Mouse (Mus musculus): Measurements from ENCODE around the gene Fam234a. TPM values are rescaled to one million over a fixed set of nuclear protein-coding genes. Genes with fewer than 3 reads are reported as not detected.
"Not testable (repeated sequence)": the region's sequence is repeated elsewhere in the genome, so short reads cannot be mapped to it uniquely, and the experiment has no call there.

The Fam234a gene
- polyA plus RNA-seq, 1 experiment from 2014 or later, result 123 TPM

- no peaks in the 10 kb centered on the region for H3K4me1 ChIP-seq (ENCODE audit: control insufficient read depth, insufficient read depth, low read length)
- no peaks in the 10 kb centered on the region for H3K27me3 ChIP-seq (replicated peaks; ENCODE audit: control insufficient read depth, insufficient read depth, low read length)
- ATAC-seq, result no peak
- 97% methylated on average over 15 of the region's 15 CpGs for WGBS
- H3K9ac ChIP-seq (ENCODE audit: low read depth, low read length), result no peak overlapping the region
- H3K4me3 ChIP-seq (ENCODE audit: low read length), result no peak overlapping the region
- H3K27ac ChIP-seq (ENCODE audit: low read length), result no peak overlapping the region
- H3K36me3 ChIP-seq (ENCODE audit: control insufficient read depth, insufficient read depth, low read length), result peaks cover 25% of the 10 kb centered on the region
- no peaks in the 10 kb centered on the region for H3K9me3 ChIP-seq (ENCODE audit: control insufficient read depth, low read length)
- no peak overlapping the region for H3K4me2 ChIP-seq (ENCODE audit: low read depth, low read length)
Measured at GRCm38 (mm10) chr17:26192481-26193190, 51.4 kb downstream of the Fam234a start.

- not testable (repeated sequence) for H3K27ac ChIP-seq (ENCODE audit: low read length); H3K4me1 ChIP-seq (ENCODE audit: control insufficient read depth, insufficient read depth, low read length); H3K9me3 ChIP-seq (ENCODE audit: control insufficient read depth, low read length); H3K4me3 ChIP-seq (ENCODE audit: low read length); H3K27me3 ChIP-seq (replicated peaks; ENCODE audit: control insufficient read depth, insufficient read depth, low read length); H3K9ac ChIP-seq (ENCODE audit: low read depth, low read length); H3K4me2 ChIP-seq (ENCODE audit: low read depth, low read length); ATAC-seq
- peaks cover 27% of the 10 kb centered on the region for H3K36me3 ChIP-seq (ENCODE audit: control insufficient read depth, insufficient read depth, low read length)
- WGBS, result 89% methylated on average over 7 of the region's 7 CpGs
Measured at GRCm38 (mm10) chr17:26191486-26191885, 52.6 kb downstream of the Fam234a start.

- no peaks in the 10 kb centered on the region for H3K9me3 ChIP-seq (ENCODE audit: control insufficient read depth, low read length)
- no peak overlapping the region for H3K27ac ChIP-seq (ENCODE audit: low read length)
- H3K27me3 ChIP-seq (replicated peaks; ENCODE audit: control insufficient read depth, insufficient read depth, low read length), result no peaks in the 10 kb centered on the region
- H3K4me1 ChIP-seq (ENCODE audit: control insufficient read depth, insufficient read depth, low read length), result no peaks in the 10 kb centered on the region
- 93% methylated on average over 11 of the region's 11 CpGs for WGBS
- ATAC-seq, result no peak
- H3K9ac ChIP-seq (ENCODE audit: low read depth, low read length), result no peak overlapping the region
- H3K36me3 ChIP-seq (ENCODE audit: control insufficient read depth, insufficient read depth, low read length), result peaks cover 37% of the 10 kb centered on the region
- H3K4me3 ChIP-seq (ENCODE audit: low read length), result no peak overlapping the region
- H3K4me2 ChIP-seq (ENCODE audit: low read depth, low read length), result no peak overlapping the region
Measured at GRCm38 (mm10) chr17:26188091-26188805, 55.8 kb downstream of the Fam234a start.

GRCm38 (mm10) chr17:26187592-26187991 is 56.5 kb downstream of the Fam234a start:
- no peak overlapping the region for H3K27ac ChIP-seq (ENCODE audit: low read length)
- H3K4me2 ChIP-seq (ENCODE audit: low read depth, low read length), result no peak overlapping the region
- peaks cover 39% of the 10 kb centered on the region for H3K36me3 ChIP-seq (ENCODE audit: control insufficient read depth, insufficient read depth, low read length)
- no peaks in the 10 kb centered on the region for H3K9me3 ChIP-seq (ENCODE audit: control insufficient read depth, low read length)
- H3K4me3 ChIP-seq (ENCODE audit: low read length), result no peak overlapping the region
- 97% methylated on average over 5 of the region's 5 CpGs for WGBS
- no peak overlapping the region for H3K9ac ChIP-seq (ENCODE audit: low read depth, low read length)
- ATAC-seq, result no peak
- no peaks in the 10 kb centered on the region for H3K4me1 ChIP-seq (ENCODE audit: control insufficient read depth, insufficient read depth, low read length)
- H3K27me3 ChIP-seq (replicated peaks; ENCODE audit: control insufficient read depth, insufficient read depth, low read length), result no peaks in the 10 kb centered on the region

- 94% methylated on average over 3 of the region's 3 CpGs for WGBS
- Histone ChIP-seq H3K9ac (ENCODE audit: low read depth, low read length) (no peak overlapping the region), H3K27me3 (replicated peaks; ENCODE audit: control insufficient read depth, insufficient read depth, low read length) (no peaks in the 10 kb centered on the region), H3K4me1 (ENCODE audit: control insufficient read depth, insufficient read depth, low read length) (no peaks in the 10 kb centered on the region), H3K9me3 (ENCODE audit: control insufficient read depth, low read length) (no peaks in the 10 kb centered on the region), H3K36me3 (ENCODE audit: control insufficient read depth, insufficient read depth, low read length) (peaks cover 20% of the 10 kb centered on the region), H3K4me3 (ENCODE audit: low read length) (no peak overlapping the region), H3K27ac (ENCODE audit: low read length) (no peak overlapping the region), H3K4me2 (ENCODE audit: low read depth, low read length) (no peak overlapping the region)
- ATAC-seq, result no peak
Measured at GRCm38 (mm10) chr17:26181179-26181578, 62.9 kb downstream of the Fam234a start.

GRCm38 (mm10) chr17:26178611-26179010 is 65.4 kb downstream of the Fam234a start:
- H3K9ac ChIP-seq (ENCODE audit: low read depth, low read length), result no peak overlapping the region
- H3K27me3 ChIP-seq (replicated peaks; ENCODE audit: control insufficient read depth, insufficient read depth, low read length), result no peaks in the 10 kb centered on the region
- no peaks in the 10 kb centered on the region for H3K4me1 ChIP-seq (ENCODE audit: control insufficient read depth, insufficient read depth, low read length)
- H3K9me3 ChIP-seq (ENCODE audit: control insufficient read depth, low read length), result no peaks in the 10 kb centered on the region
- no peak overlapping the region for H3K27ac ChIP-seq (ENCODE audit: low read length)
- H3K4me3 ChIP-seq (ENCODE audit: low read length), result no peak overlapping the region
- no peak overlapping the region for H3K4me2 ChIP-seq (ENCODE audit: low read depth, low read length)
- ATAC-seq, result no peak
- H3K36me3 ChIP-seq (ENCODE audit: control insufficient read depth, insufficient read depth, low read length), result peaks cover 13% of the 10 kb centered on the region; the same call in 1 of the 2 replicates

GRCm38 (mm10) chr17:26175248-26175647 is 68.8 kb downstream of the Fam234a start:
- H3K4me2 ChIP-seq (ENCODE audit: low read depth, low read length); H3K4me1 ChIP-seq (ENCODE audit: control insufficient read depth, insufficient read depth, low read length); ATAC-seq; H3K27ac ChIP-seq (ENCODE audit: low read length); H3K4me3 ChIP-seq (ENCODE audit: low read length); H3K9ac ChIP-seq (ENCODE audit: low read depth, low read length); H3K36me3 ChIP-seq (ENCODE audit: control insufficient read depth, insufficient read depth, low read length); H3K27me3 ChIP-seq (replicated peaks; ENCODE audit: control insufficient read depth, insufficient read depth, low read length); H3K9me3 ChIP-seq (ENCODE audit: control insufficient read depth, low read length): not testable (repeated sequence)
- WGBS, result 80% methylated on average over 2 of the region's 2 CpGs

GRCm38 (mm10) chr17:26168039-26168438 is 76.0 kb downstream of the Fam234a start:
- no peak overlapping the region for H3K9ac ChIP-seq (ENCODE audit: low read depth, low read length)
- no peak overlapping the region for H3K27ac ChIP-seq (ENCODE audit: low read length)
- no peaks in the 10 kb centered on the region for H3K27me3 ChIP-seq (replicated peaks; ENCODE audit: control insufficient read depth, insufficient read depth, low read length)
- H3K4me3 ChIP-seq (ENCODE audit: low read length), result no peak overlapping the region
- no peaks in the 10 kb centered on the region for H3K9me3 ChIP-seq (ENCODE audit: control insufficient read depth, low read length)
- H3K4me1 ChIP-seq (ENCODE audit: control insufficient read depth, insufficient read depth, low read length), result no peaks in the 10 kb centered on the region
- 77% methylated on average over 2 of the region's 2 CpGs for WGBS
- H3K36me3 ChIP-seq (ENCODE audit: control insufficient read depth, insufficient read depth, low read length), result peaks cover 4% of the 10 kb centered on the region; the same call in 1 of the 2 replicates
- ATAC-seq, result 0 out of 2 replicates have a peak, but pooled peaks have one; percentile 33
- no peak overlapping the region for H3K4me2 ChIP-seq (ENCODE audit: low read depth, low read length)

- no peak for ATAC-seq
- no peak overlapping the region for H3K27ac ChIP-seq (ENCODE audit: low read length)
- WGBS, result 88% methylated on average over 1 of the region's 1 CpGs
- H3K9ac ChIP-seq (ENCODE audit: low read depth, low read length), result no peak overlapping the region
- no peaks in the 10 kb centered on the region for H3K36me3 ChIP-seq (ENCODE audit: control insufficient read depth, insufficient read depth, low read length)
- H3K4me2 ChIP-seq (ENCODE audit: low read depth, low read length), result no peak overlapping the region
- peaks cover 3% of the 10 kb centered on the region; the same call in 1 of the 2 replicates for H3K4me1 ChIP-seq (ENCODE audit: control insufficient read depth, insufficient read depth, low read length)
- no peaks in the 10 kb centered on the region for H3K9me3 ChIP-seq (ENCODE audit: control insufficient read depth, low read length)
- no peak overlapping the region for H3K4me3 ChIP-seq (ENCODE audit: low read length)
- H3K27me3 ChIP-seq (replicated peaks; ENCODE audit: control insufficient read depth, insufficient read depth, low read length), result no peaks in the 10 kb centered on the region
Measured at GRCm38 (mm10) chr17:26162736-26163135, 81.3 kb downstream of the Fam234a start.
